Mouse (Mus musculus) hindbrain, embryonic 12.5 days (tissue): ENCODE measurements around the gene Polr1d. TPM values are rescaled to one million over a fixed set of nuclear protein-coding genes. Genes with fewer than 3 reads are reported as not detected.

Experiments used
- ATAC-seq: fragments of 200-750 bp; cut with Nextera tagmentation; 2 replicates; pipeline ENCODE4 v1.8.0; 2017; ENCODE audit warnings: moderate TSS enrichment; ENCODE audit not compliant: low FRiP score
- H3K27ac ChIP-seq: fragments of 300-500 bp; sonication (generic); 2 replicates; pipeline ENCODE4 v1.5.1; 2016; ENCODE audit warnings: mild to moderate bottlenecking
- H3K27me3 ChIP-seq: fragments of 300-500 bp; sonication (generic); 2 replicates; pipeline ENCODE4 v1.6.1; 2016; ENCODE audit warnings: mild to moderate bottlenecking
- H3K36me3 ChIP-seq: fragments of 300-500 bp; sonication (generic); 2 replicates; pipeline ENCODE4 v1.6.1; 2016; ENCODE audit warnings: mild to moderate bottlenecking
- H3K4me1 ChIP-seq: fragments of 300-500 bp; sonication (generic); 2 replicates; pipeline ENCODE4 v1.6.1; 2016
- H3K4me2 ChIP-seq: fragments of 300-500 bp; sonication (generic); replicated peaks from 2 replicates; pipeline ENCODE4 v1.6.1; 2016; ENCODE audit warnings: mild to moderate bottlenecking
- H3K4me3 ChIP-seq: fragments of 300-500 bp; sonication (generic); 2 replicates; pipeline ENCODE4 v1.5.1; 2016; ENCODE audit warnings: mild to moderate bottlenecking
- H3K9ac ChIP-seq: fragments of 300-500 bp; sonication (generic); 2 replicates; pipeline ENCODE4 v1.6.1; 2016; ENCODE audit warnings: mild to moderate bottlenecking, moderate library complexity
- H3K9me3 ChIP-seq: fragments of 300-500 bp; sonication (generic); replicated peaks from 2 replicates; pipeline ENCODE4 v1.6.1; 2016; ENCODE audit warnings: mild to moderate bottlenecking
- WGBS: fragments of 180-500 bp; shearing (Covaris S2); methylation state at CpG from one replicate; pipeline ENCODE4 v1.1.7; 2016; 5-methylcytosine and 5-hydroxymethylcytosine counted together
- polyA plus RNA-seq: library from polyadenylated mRNA; unstranded; fragments of >200 nt; fragmentation: Nextera tagmentation; extraction: Ambion mirVana; gene quantifications from 2 replicates; pipeline ENCODE4 v1.2.1, GENCODE M21; 2016

Gene Polr1d
- polyA plus RNA-seq, 1 experiment from 2014 or later: 98.0 TPM

- H3K9me3 ChIP-seq: no peaks in the 10 kb centered on the region
- H3K27me3 ChIP-seq: 0 out of 2 replicates have a peak, but pooled peaks cover 4% of the 10 kb centered on the region
- no peak overlapping the region for H3K4me3 ChIP-seq
- WGBS: 72% methylated on average over 11 of the region's 11 CpGs
- no peak; the same call in 1 of the 2 replicates for ATAC-seq
- H3K4me1 ChIP-seq: peaks cover 19% of the 10 kb centered on the region
- no peaks in the 10 kb centered on the region for H3K36me3 ChIP-seq
- no peak overlapping the region for H3K4me2 ChIP-seq
- H3K27ac ChIP-seq: no peak overlapping the region
- no peak overlapping the region; the same call in 1 of the 2 replicates for H3K9ac ChIP-seq
Observed at GRCm38 (mm10) chr5:147045929-147046328, 30.9 kb upstream of the Polr1d start.

- Histone ChIP-seq H3K4me1 (peaks cover 19% of the 10 kb centered on the region), H3K4me3 (no peak overlapping the region), H3K27ac (no peak overlapping the region), H3K27me3 (no peaks in the 10 kb centered on the region), H3K9me3 (no peaks in the 10 kb centered on the region), H3K9ac (no peak overlapping the region), H3K4me2 (no peak overlapping the region), H3K36me3 (no peaks in the 10 kb centered on the region)
- 88% methylated on average over 19 of the region's 19 CpGs for WGBS
- ATAC-seq: no peak
Observed at GRCm38 (mm10) chr5:147049544-147050209, 27.2 kb upstream of the Polr1d start.

GRCm38 (mm10) chr5:147050816-147051499, 25.9 kb upstream of the Polr1d start:
- no peaks in the 10 kb centered on the region for H3K27me3 ChIP-seq
- no peak overlapping the region for H3K9ac ChIP-seq
- H3K36me3 ChIP-seq: no peaks in the 10 kb centered on the region
- no peak overlapping the region for H3K4me3 ChIP-seq
- H3K27ac ChIP-seq: no peak overlapping the region
- H3K4me1 ChIP-seq: peaks cover 13% of the 10 kb centered on the region
- no peak overlapping the region; the same call in 1 of the 2 replicates for H3K4me2 ChIP-seq
- ATAC-seq: no peak
- no peaks in the 10 kb centered on the region for H3K9me3 ChIP-seq
- WGBS: 74% methylated on average over 13 of the region's 13 CpGs

GRCm38 (mm10) chr5:147051500-147052308, 25.1 kb upstream of the Polr1d start:
- Histone ChIP-seq H3K9ac (no peak overlapping the region; the same call in 1 of the 2 replicates), H3K27me3 (no peaks in the 10 kb centered on the region), H3K4me1 (peaks cover 13% of the 10 kb centered on the region), H3K9me3 (no peaks in the 10 kb centered on the region), H3K36me3 (no peaks in the 10 kb centered on the region), H3K4me3 (no peak overlapping the region), H3K27ac (no peak overlapping the region), H3K4me2 (no peak overlapping the region; the same call in 1 of the 2 replicates)
- no peak for ATAC-seq
- 64% methylated on average over 29 of the region's 29 CpGs for WGBS

- Histone ChIP-seq H3K4me3 (no peak overlapping the region), H3K9ac (no peak overlapping the region), H3K4me1 (peaks cover 13% of the 10 kb centered on the region), H3K27me3 (no peaks in the 10 kb centered on the region), H3K36me3 (no peaks in the 10 kb centered on the region), H3K9me3 (no peaks in the 10 kb centered on the region), H3K27ac (no peak overlapping the region), H3K4me2 (no peak overlapping the region)
- no peak for ATAC-seq
- WGBS: 74% methylated on average over 4 of the region's 4 CpGs
Observed at GRCm38 (mm10) chr5:147052309-147052558, 24.6 kb upstream of the Polr1d start.

- no peak for ATAC-seq
- Histone ChIP-seq H3K9ac (no peak overlapping the region), H3K27ac (no peak overlapping the region), H3K4me1 (peaks cover 13% of the 10 kb centered on the region), H3K36me3 (no peaks in the 10 kb centered on the region), H3K9me3 (no peaks in the 10 kb centered on the region), H3K4me3 (no peak overlapping the region), H3K27me3 (no peaks in the 10 kb centered on the region), H3K4me2 (no peak overlapping the region)
- WGBS: 90% methylated on average over 6 of the region's 6 CpGs
Observed at GRCm38 (mm10) chr5:147053071-147053470, 23.8 kb upstream of the Polr1d start.

GRCm38 (mm10) chr5:147053481-147053880, 23.4 kb upstream of the Polr1d start:
- Histone ChIP-seq H3K4me1 (peaks cover 13% of the 10 kb centered on the region), H3K36me3 (no peaks in the 10 kb centered on the region), H3K27me3 (no peaks in the 10 kb centered on the region), H3K4me3 (no peak overlapping the region), H3K27ac (no peak overlapping the region), H3K9ac (no peak overlapping the region), H3K4me2 (no peak overlapping the region), H3K9me3 (no peaks in the 10 kb centered on the region)
- WGBS: 91% methylated on average over 3 of the region's 3 CpGs
- no peak for ATAC-seq

- H3K9ac ChIP-seq: no peak overlapping the region
- peaks cover 13% of the 10 kb centered on the region for H3K4me1 ChIP-seq
- no peak overlapping the region for H3K4me2 ChIP-seq
- H3K4me3 ChIP-seq: no peak overlapping the region
- no peak for ATAC-seq
- H3K36me3 ChIP-seq: no peaks in the 10 kb centered on the region
- 87% methylated on average over 6 of the region's 6 CpGs for WGBS
- H3K27me3 ChIP-seq: no peaks in the 10 kb centered on the region
- H3K9me3 ChIP-seq: no peaks in the 10 kb centered on the region
- no peak overlapping the region for H3K27ac ChIP-seq
Observed at GRCm38 (mm10) chr5:147054328-147054727, 22.5 kb upstream of the Polr1d start.

- WGBS: 88% methylated on average over 2 of the region's 2 CpGs
- Histone ChIP-seq H3K9ac (no peak overlapping the region), H3K9me3 (no peaks in the 10 kb centered on the region), H3K4me1 (peaks cover 13% of the 10 kb centered on the region), H3K27me3 (no peaks in the 10 kb centered on the region), H3K27ac (no peak overlapping the region), H3K4me2 (no peak overlapping the region), H3K4me3 (no peak overlapping the region), H3K36me3 (no peaks in the 10 kb centered on the region)
- no peak for ATAC-seq
Observed at GRCm38 (mm10) chr5:147054747-147055270, 22.0 kb upstream of the Polr1d start.

- Histone ChIP-seq H3K27ac (no peak overlapping the region), H3K9me3 (no peaks in the 10 kb centered on the region), H3K4me1 (peaks cover 13% of the 10 kb centered on the region), H3K4me3 (no peak overlapping the region), H3K4me2 (no peak overlapping the region), H3K27me3 (no peaks in the 10 kb centered on the region), H3K9ac (no peak overlapping the region), H3K36me3 (no peaks in the 10 kb centered on the region)
- no peak for ATAC-seq
- 87% methylated on average over 6 of the region's 6 CpGs for WGBS
Observed at GRCm38 (mm10) chr5:147055572-147056245, 21.1 kb upstream of the Polr1d start.

- Histone ChIP-seq H3K4me2 (no peak overlapping the region), H3K4me1 (peaks cover 9% of the 10 kb centered on the region), H3K4me3 (no peak overlapping the region)
Observed at GRCm38 (mm10) chr5:147056712-147057290, 20.0 kb upstream of the Polr1d start.

More at GRCm38 (mm10) chr5:147056712-147057290, 20.0 kb upstream of the Polr1d start:
- no peaks in the 10 kb centered on the region for H3K36me3 ChIP-seq
- no peaks in the 10 kb centered on the region for H3K27me3 ChIP-seq
- 81% methylated on average over 10 of the region's 10 CpGs for WGBS
- no peaks in the 10 kb centered on the region for H3K9me3 ChIP-seq
- no peak overlapping the region for H3K27ac ChIP-seq
- H3K9ac ChIP-seq: no peak overlapping the region
- ATAC-seq: no peak
